Mouse (Mus musculus) WW6 (cell line): ENCODE results near the gene Ttll13.

Experiments used
- DNase-seq: peaks from one replicate; pipeline ENCODE4 v3.0.0-alpha.2; 2013; ENCODE audit warnings: low read depth, low spot score

The Ttll13 gene

DNA sequence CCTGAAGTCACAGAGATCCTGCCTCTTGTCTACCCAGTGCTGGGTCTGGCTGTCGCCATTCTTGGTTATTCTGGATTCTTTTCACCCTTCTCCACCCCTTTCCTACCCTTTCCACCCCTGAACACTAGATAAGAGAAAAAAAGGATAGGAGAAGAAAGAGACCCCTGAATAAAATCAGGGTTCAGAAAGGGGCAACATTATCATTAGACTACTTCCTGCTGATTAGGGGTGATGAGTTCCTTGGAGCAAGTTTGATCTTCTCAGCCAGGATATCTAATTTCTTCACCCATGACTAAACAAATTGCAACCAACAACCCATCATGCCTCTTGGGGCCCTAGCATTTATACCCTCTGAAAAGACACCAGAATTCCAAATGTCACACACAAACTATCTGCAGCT, 21.6 kb downstream of the Ttll13 start:
- DNase-seq, result no peak

DNA sequence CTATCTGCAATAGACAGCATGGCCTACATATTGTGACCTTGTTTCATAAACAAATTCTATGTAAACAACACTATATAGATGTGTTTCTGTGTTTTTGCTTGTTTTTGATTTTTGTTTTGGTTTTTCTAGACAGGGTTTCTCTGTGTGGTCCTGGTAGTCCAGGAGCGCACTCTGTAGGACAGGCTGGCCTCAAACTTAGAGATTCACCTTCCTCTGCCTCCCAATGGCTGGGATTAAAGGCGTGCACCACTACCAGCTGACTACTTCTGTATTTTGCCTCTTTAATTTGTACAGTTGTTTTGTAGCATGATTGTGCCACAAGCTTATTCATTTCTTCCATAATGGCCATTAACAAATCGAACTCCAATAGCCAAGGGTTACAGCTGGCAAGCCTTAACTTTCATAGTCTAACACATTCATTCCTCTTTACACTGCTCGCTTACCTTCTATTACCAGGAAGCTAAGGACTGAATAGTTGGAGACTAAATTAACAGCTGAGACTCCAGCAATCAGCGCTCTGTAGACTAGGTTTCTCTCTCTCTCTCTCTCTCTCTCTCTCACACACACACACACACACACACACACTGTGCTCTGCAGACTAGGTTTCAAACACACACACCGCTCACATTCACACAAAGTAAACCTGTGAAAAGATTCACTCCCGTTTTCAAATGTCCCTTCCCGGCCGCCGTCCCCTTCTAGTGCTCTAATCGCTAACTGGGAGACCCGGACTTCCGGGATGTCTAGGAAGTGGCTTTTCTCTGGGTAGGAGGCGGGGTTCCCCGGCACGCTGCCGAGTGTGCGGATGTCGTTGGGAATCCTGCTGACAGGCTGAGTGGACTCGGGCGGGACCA, 22.9 kb downstream of the Ttll13 start, which contains the start of gene Vps33b:
Gene Vps33b, plus strand, starts transcription at position 753 of the 854 bp plus-strand sequence.
- peak; percentile 77 for DNase-seq

DNA sequence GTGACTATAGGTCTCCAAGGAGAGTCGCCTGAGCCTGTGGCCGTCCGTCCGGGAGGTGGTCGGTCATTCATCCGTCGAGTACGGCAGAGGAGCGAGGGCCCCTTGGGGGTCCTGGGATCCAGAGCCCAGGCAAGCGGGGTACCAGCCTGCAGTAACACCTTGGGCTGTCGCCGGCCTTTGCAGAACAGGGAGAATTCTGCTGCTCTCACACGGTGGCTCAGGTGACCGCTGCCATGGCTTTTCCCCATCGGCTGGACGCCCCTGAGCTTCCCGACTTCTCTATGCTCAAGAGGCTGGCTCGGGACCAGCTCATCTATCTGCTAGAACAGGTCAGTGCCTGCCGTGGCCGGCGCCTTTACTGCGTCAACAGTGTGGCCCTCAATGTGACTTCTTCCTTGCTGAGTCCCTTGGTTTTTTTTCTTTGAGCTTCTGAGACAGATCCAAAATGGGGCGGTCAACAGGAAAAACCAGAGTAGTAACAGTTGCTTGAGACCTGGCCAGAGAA, 23.6 kb downstream of the Ttll13 start:
- no peak for DNase-seq

DNA sequence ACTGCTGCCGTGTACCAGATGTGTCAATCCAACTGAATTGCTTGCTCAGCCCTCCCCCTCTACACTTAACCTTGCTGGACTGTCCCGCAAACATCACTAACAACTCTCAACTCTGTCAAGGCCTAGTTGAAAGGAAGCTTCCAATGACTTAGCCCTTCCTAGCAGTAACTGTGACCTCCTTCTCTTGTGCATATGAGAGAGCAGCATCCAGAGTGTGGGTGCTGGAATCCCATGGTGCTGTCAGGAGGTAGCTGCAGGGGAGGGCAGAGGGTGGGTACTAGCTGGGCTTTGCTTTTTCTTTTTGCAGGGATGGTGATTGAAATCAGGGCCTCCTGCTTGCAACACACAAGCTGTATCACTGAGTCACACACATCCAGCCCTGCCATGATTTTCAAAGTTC, 27.3 kb downstream of the Ttll13 start:
- no peak for DNase-seq

DNA sequence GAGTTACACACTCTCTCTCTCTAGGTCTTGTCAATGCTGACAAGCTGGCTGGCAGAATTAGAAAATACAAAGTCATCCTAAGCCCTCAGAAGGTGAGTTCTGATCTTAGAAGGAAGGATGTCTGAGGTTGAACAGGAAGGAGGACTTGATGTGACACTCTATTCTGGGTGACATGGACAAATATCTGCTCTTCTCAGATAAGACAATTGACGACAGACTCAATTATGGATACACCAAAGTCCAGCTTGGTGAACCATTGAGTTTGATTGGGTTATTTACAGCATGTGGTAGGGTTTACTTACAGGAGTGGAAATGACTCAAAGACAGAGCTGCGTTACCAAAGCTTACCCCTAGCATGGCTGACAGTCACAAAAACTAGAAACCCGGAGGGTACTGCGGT, 30.2 kb downstream of the Ttll13 start:
- DNase-seq, result no peak

DNA sequence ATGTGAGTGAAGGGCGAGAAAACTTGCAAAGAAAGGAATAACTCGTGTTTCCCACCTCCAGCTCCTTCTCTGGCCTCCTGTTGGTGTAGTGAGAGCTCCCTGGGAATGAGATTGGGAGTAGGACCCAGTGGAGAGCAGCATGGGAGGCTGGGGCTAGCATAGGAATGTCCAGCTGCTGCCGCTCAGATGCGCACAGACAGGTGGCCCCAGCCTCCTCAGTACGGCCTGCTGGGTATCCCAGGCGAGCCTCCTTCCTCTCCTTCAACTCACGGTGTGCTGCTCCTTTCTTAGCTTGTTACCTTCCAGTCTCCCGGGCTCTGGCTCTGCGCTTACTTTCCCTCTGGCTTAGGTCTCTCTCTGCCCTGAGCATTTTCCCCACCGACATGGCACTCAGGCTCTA, 33.9 kb downstream of the Ttll13 start:
- DNase-seq, result no peak

DNA sequence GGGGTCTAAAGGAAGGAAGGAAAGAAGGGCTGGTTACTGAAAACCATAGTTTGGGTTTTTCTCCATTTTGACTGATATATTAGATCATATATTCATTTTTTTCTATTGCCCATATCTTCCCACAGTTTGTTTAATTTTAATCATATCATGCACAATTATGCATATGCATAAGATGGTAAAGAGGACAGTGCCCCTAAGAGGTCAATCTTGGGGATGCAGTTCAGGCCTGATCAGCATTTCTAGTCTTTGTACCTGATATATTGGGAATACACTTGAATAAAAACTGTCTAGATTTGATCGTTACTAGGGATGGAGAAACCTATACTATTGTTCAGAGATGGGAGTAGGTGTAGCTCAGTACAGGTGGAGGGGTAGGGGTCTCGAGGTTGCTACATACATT, 34.8 kb downstream of the Ttll13 start:
- DNase-seq, result no peak

DNA sequence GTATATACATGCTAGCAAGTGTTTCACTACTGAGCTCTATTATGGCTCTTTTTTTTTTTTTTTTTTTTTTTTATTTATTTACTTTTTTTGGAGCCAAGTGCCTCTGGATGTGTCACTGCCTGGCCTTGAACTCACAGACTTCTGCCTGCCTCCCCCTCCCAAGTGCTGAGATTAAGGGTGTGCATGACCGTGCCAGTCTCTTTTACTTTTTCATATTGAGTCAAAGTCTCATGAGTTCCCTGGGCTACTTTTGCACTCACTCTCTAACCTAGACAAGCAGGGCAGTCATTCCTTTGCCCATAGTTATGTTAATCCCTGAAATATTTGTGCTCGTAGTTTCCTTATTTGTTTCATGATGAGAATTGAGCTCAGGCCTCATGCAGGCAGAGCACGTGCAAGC, 35.5 kb downstream of the Ttll13 start:
- DNase-seq, result no peak

DNA sequence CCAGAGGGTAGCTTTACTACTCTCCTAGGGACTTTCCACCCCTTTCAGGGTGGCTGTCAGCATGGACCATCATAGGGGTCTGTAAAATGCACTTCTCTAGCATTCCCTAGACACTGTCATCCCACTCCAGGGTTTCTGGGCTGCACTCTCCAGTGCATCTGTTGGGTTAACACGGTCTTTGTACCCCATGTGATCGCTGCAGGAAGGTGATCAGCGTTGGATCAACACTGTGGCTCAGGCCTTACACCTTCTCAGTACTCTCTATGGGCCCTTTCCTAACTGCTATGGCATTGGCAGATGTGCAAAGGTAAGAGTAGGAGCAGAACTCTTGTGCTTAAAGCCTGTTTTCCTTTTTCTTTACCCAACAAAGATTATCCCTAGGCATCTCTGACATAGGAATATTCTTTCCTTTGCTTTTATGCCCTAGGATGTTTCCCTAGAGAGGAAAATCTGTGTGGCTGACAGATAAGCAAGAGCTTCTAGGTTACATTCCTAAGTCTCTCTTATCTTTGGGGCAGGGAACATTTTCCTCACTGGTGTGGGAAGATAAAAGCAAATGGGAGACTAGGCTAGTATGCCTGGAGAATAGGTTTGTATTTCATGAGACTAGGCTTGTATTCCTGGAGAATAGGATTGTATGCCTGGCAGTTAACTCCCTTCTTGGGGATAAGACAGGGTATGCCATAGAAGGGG, 37.2 kb downstream of the Ttll13 start:
- no peak for DNase-seq

DNA sequence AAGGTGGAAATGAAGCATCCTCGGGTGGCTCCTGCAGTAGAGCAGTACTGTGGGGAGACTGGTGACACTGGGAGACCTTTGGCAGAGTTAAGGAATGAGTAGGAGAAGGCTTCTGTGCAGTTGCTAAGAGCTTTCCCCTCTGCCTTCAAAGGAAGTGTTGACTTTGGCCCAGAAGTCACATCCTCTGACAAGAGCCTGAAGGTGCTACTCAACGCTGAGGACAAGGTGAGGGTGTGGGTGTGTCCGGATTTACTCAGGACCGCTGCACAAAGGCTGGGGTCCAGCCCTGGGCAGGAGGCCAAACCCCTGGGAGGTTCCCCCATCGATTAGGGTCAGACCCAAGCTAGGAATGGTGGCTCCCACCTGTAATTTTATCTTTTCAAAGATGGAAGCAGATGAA, 38.2 kb downstream of the Ttll13 start:
- DNase-seq, result no peak

DNA sequence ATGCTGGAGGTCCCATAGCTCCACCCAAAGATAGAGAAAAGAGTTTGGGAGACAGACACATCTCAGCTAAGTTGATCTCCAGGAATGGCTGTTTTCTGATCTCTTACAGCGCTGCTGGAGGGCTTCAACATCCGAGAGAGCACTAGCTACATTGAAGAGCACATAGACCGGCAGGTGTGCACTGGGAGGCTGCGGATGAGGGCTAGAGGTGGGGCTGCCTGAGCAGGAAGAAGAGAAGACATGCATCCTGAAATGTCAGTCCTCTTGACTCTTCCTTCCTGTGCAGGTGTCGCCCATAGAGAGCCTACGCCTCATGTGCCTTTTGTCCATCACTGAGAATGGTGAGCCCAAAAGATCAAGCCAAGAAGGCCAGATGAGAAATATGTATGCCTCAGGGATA, 39.5 kb downstream of the Ttll13 start:
- DNase-seq, result no peak

DNA sequence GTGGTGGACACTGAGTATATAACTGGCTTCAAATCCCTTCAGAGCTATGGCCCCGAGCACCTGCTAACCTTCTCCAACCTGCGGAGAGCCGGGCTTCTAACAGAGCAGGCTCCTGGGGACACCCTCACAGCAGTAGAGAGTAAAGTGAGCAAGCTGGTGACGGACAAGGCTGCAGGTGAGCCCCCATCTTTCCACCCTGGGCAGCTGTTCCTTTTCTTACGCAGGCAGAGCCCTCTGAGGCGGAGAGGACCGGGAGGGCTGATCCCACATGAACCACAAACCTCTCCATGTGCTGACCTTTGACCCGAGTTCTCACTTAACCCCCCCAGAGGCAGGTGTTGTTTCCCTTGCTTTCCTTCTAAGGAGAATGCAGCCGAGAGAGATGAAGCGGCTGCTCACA, 41.6 kb downstream of the Ttll13 start:
- DNase-seq, result no peak

DNA sequence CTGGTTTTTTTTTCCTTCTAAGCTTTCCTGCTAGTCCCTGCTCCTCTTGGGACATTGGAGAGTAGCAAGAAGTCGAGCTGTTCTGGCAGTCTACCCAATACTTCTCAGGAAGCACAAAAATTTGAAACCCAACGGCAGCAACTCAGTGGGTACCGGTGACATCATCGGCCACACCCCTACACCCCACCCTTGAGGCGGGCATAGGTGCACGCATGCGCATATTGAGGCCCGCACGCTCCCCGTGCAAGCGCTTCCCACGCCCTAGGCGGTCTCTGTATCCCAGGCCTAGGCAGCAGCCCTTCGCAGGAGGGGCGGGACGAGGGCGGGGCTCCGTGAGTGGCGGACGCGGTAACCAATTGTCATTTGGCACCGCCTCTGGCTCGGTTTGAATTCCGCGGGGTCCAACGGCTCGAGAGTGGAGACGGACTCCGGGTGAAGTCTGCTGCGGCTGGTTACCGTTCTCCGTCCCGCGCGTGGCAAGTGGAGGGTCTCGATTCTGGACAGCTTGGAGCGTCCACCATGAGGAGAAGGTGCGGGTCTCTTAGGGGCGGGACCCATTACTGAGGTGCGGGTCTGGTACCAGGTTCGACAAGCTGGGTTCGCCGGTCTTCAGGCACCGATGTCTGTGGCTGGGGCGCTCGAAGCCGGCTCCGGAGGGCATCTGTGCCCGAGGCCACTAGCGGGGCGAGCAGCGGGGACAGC, 48.0 kb downstream of the Ttll13 start, which contains the start of gene Prc1:
Gene Prc1, plus strand, starts transcription at position 389 of the 702 bp plus-strand sequence.
- DNase-seq, result peak; percentile 94

DNA sequence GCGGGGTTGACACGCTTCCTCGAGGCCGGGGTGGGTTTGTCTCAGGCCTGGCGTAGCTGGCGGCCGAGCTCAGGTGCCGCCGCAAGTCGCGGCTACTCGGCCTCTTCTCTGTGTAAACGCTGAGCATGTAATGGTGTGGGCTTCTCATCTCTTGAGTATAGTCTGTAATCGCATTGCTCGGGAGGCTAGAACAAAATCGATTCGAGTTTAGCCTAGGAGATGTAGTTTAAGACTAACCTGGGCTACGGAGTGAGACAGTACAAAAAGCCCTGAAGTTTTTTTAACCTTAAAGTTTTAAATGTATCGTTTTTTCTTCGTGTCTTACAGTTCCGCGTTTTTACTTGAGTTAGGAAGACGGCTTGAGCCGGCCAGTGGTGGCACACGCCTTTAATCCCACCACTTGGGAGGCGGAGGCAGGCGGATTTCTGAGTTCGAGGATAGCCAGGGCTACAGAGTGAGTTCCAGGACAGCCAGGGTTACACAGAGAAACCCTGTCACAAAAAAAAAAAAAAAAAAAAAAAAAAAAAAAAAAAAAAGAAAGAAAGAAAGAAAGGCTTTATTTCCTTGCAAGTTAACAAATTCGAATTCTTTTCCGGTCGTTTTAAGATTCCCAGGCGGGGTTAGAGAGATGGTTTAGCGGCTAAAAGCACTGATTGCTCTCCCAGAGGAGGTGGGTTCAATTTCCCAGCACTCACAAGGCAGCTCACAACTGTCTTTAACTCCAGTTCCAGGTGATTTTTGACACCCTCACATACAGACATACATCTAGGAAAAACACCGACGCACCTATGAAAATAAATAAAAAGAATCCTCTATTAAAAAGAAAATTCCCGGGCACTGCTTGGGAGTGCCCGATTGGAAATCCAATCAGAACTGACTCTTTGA, 48.8 kb downstream of the Ttll13 start:
- DNase-seq, result no peak

DNA sequence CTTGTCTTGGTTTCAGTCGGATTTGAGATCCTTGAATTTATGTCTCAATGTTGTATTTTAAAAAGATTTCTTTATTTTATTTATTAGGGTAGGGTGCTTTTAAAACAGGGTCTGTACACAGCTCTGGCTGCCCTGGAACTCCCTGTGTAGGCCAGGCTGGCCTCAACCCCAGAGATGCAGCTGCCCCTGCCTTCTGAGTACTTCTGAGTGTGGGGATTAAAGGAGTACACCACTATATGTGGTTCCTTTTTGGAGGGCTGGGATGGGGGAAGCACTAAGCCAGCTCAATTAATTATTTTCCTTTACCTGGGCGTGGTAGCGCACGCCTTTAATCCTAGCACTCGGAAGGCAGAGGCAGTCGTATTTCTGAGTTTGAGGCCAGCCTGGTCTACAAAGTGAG, 50.3 kb downstream of the Ttll13 start:
- DNase-seq, result no peak

DNA sequence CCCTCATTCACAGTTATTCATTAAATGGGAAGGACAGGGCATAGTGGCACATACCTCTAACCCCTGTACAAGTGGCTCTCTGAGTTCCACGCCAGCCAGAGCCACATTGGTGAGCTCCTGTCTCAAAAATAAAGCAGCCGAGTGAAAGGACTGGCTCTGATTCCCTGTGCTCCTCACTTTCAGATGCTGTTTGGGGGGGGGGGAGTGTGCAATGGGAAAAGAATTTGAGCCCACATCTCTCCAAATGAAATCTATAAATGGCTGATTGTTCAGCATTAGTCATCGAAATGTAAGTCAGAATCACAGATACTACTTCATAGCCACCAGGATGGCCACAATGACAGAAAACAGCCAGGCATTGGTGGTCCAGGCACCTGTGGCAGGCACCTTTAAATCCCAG, 50.9 kb downstream of the Ttll13 start:
- DNase-seq, result no peak

DNA sequence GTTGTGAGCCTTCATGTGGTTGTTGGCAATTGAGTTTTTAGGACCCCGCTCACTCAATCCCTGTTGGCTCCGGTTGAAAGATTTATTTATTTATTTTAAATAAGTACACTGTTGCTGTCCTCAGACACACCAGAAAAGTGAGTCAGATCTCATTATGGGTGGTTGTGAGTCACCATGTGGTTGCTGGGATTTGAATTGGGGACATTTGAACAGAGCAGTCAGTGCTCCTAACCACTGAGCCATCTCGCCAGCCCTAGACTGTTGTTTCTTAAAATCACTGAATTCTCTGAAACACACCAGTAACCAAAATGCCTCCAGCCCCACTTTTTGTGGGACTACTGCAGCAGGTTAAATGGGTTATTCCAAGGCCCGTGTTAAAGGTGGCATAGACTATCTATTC, 52.6 kb downstream of the Ttll13 start:
- DNase-seq, result no peak

DNA sequence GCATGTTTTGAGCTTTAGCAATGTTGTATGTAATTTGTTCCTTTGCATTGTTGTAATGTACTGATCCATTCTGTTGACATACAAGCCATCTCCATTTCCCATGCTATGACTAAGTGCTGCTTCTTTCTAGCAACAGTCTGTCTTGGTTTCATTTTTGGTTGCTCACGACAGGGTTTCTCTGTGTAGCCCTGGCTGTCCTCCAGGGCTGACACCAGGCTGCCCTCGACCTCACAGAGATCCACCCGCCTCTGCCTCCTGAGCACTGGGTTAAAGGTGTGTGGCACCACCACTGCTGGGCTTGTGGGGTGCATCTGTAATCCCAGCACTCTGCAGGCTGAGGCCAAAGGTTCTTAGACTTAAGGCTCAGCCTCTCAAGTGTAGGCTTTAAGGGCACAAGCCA, 53.4 kb downstream of the Ttll13 start:
- DNase-seq, result no peak

DNA sequence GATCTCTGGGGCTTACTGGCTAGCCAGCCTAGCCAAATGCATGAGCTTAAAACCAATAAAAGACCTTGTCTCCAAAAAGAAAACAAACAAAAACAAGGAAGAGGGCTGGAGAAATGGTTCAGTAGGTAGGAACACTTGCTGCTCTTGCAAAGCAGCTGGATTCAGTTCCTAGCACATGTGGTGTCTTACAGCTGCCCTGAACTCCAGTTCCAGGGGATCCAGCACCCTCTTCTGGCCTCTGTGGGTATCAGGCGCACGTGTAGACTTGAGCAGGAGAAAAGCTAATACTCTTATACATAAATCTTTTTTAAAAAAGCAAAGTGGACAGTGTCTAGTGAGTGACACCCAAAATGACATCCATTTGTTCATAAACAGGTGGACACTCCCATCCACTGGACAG, 55.3 kb downstream of the Ttll13 start:
- no peak for DNase-seq

DNA sequence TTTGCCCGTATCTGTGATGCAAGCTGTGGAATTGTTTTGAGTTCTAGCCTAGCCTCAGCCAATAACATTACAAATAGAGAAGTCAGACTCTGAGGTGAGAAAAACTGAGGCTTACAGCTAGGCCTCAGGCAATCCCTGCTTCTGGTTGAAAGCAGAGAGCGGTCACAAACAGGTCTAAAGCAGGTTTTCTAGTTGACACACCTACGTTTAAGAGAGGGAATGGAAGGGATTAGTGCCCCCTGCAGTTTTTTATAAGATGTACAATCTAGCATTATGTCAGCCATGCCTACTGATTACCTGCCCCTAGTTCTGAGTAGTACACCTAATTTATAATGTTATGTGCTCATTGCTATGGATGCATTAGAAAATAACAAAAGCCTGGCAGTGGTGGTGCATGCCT, 61.6 kb downstream of the Ttll13 start:
- no peak for DNase-seq
